Mouse (Mus musculus) granulocyte monocyte progenitor cell, adult 5-6 weeks (primary cell): ENCODE data around the gene Prpf18. TPM values are rescaled to one million over a fixed set of nuclear protein-coding genes. Genes with fewer than 3 reads are reported as not detected.
"Not testable (repeated sequence)": the region's sequence is repeated elsewhere in the genome, so short reads cannot be mapped to it uniquely, and the experiment has no call there.

Source experiments
- ATAC-seq: replicated peaks from 2 replicates; pipeline ENCODE4 v1.8.0; 2016; ENCODE audit warnings: mild to moderate bottlenecking, moderate TSS enrichment, inconsistent platforms; ENCODE audit not compliant: poor library complexity, severe bottlenecking
- total RNA-seq, 2 experiments: library from RNA; stranded (forward) in 1 of 2; stranded (reverse) in 1 of 2; fragments of 200-712, 200-1000 nt in 1 of 2; fragments of >200 nt in 1 of 2; fragmentation: Nextera tagmentation in 1 of 2; gene quantifications; 2 replicates each; pipeline ENCODE4 v1.2.3; 2014 to 2017

Prpf18 gene
- total RNA-seq (2014; fragmentation: Nextera tagmentation) (36.8 and 38.4 TPM in 2 replicates), total RNA-seq (2017) (42.6 and 66.3 TPM in 2 replicates)

- ATAC-seq: peak; percentile 88
These were observed at the start of gene Prpf18 for GRCm38 (mm10) chr2:4651500-4652285. Gene Prpf18, minus strand, starts transcription at chr2:4652113.

GRCm38 (mm10) chr2:4679886-4680285 is 28.0 kb upstream of the Prpf18 start:
- no peak for ATAC-seq

- no peak for ATAC-seq
These were observed 19.7 kb upstream of the Prpf18 start for GRCm38 (mm10) chr2:4671636-4672035.

GRCm38 (mm10) chr2:4669701-4670100 is 17.8 kb upstream of the Prpf18 start:
- no peak for ATAC-seq

- no peak for ATAC-seq
These were observed 16.7 kb upstream of the Prpf18 start for GRCm38 (mm10) chr2:4668626-4669025.

- ATAC-seq: no peak
These were observed 8.8 kb upstream of the Prpf18 start for GRCm38 (mm10) chr2:4660677-4661076.

GRCm38 (mm10) chr2:4649646-4650045 is 2.3 kb downstream of the Prpf18 start:
- ATAC-seq: no peak

GRCm38 (mm10) chr2:4648094-4648493 is 3.8 kb downstream of the Prpf18 start:
- ATAC-seq: 0 out of 2 replicates have a peak, but pooled peaks have one; percentile 12

- no peak for ATAC-seq
These were observed 6.8 kb downstream of the Prpf18 start for GRCm38 (mm10) chr2:4645066-4645465.

GRCm38 (mm10) chr2:4638189-4638588 is 13.7 kb downstream of the Prpf18 start:
- ATAC-seq: no peak

- no peak for ATAC-seq
These were observed 15.3 kb downstream of the Prpf18 start for GRCm38 (mm10) chr2:4636656-4637055.

- ATAC-seq: no peak
These were observed 16.1 kb downstream of the Prpf18 start for GRCm38 (mm10) chr2:4635804-4636203.

- no peak for ATAC-seq
These were observed 21.6 kb downstream of the Prpf18 start for GRCm38 (mm10) chr2:4630197-4630835.

- ATAC-seq: no peak
These were observed 22.4 kb downstream of the Prpf18 start for GRCm38 (mm10) chr2:4629470-4629869.

GRCm38 (mm10) chr2:4628920-4629319 is 23.0 kb downstream of the Prpf18 start:
- no peak for ATAC-seq

GRCm38 (mm10) chr2:4626911-4627310 is 25.0 kb downstream of the Prpf18 start:
- no peak for ATAC-seq

- ATAC-seq: no peak
These were observed 30.4 kb downstream of the Prpf18 start for GRCm38 (mm10) chr2:4621471-4621985.

- ATAC-seq: no peak
These were observed 31.1 kb downstream of the Prpf18 start for GRCm38 (mm10) chr2:4620640-4621401.

GRCm38 (mm10) chr2:4619893-4620593 is 31.9 kb downstream of the Prpf18 start:
- ATAC-seq: no peak

GRCm38 (mm10) chr2:4619126-4619525 is 32.8 kb downstream of the Prpf18 start:
- not testable (repeated sequence) for ATAC-seq
